Mouse (Mus musculus): ENCODE results near the gene Cped1. TPM values are rescaled to one million over a fixed set of nuclear protein-coding genes. Genes with fewer than 3 reads are reported as not detected.
"Not testable (repeated sequence)": the region's sequence is repeated elsewhere in the genome, so short reads cannot be mapped to it uniquely, and the experiment has no call there.

The Cped1 gene
- polyA plus RNA-seq, 2 experiments = 1.8 to 2.5 TPM

GRCm38 (mm10) chr6:22262519-22262918 is 276.8 kb downstream of the Cped1 start:
- H3K9ac ChIP-seq (replicated peaks) = no peak overlapping the region
- TF ChIP-seq EP300 (IDR thresholded peaks at IDR 0.05; ENCODE audit: low read depth) (no peak), CTCF (IDR thresholded peaks at IDR 0.05; ENCODE audit: low read depth) (no peak)
- no peak overlapping the region for H3K4me3 ChIP-seq (ENCODE audit: insufficient read depth in 1 of 2, low read depth in 2 of 2, low read length in 2 of 2)
- no peaks in the 10 kb centered on the region for H3K9me3 ChIP-seq (ENCODE audit: control insufficient read depth, low read length)
- DNase-seq (ENCODE audit: low read depth in 3 of 3, low spot score in 3 of 3) = no peak
- H3K4me2 ChIP-seq (ENCODE audit: low read depth) = no peak overlapping the region
- H3K27ac ChIP-seq = no peak overlapping the region
- no peaks in the 10 kb centered on the region for H3K36me3 ChIP-seq (replicated peaks; ENCODE audit: control insufficient read depth, insufficient read depth, low read depth)
- no peak for ATAC-seq (ENCODE audit: insufficient read depth)
- H3K27me3 ChIP-seq (ENCODE audit: control insufficient read depth, insufficient read depth, low read length) = no peaks in the 10 kb centered on the region
- no peaks in the 10 kb centered on the region for H3K4me1 ChIP-seq (replicated peaks; ENCODE audit: control insufficient read depth in 2 of 2, insufficient read depth in 2 of 2, low read length in 1 of 2)
- WGBS (ENCODE audit: insufficient replicate concordance) = 56% methylated on average over 4 of the region's 4 CpGs

- not testable (repeated sequence) for H3K9ac ChIP-seq (replicated peaks); ATAC-seq (ENCODE audit: insufficient read depth); H3K9me3 ChIP-seq (ENCODE audit: control insufficient read depth, low read length); H3K4me1 ChIP-seq (replicated peaks; ENCODE audit: control insufficient read depth in 2 of 2, insufficient read depth in 2 of 2, low read length in 1 of 2); H3K4me3 ChIP-seq (ENCODE audit: insufficient read depth in 1 of 2, low read depth in 2 of 2, low read length in 2 of 2); H3K4me2 ChIP-seq (ENCODE audit: low read depth); H3K27me3 ChIP-seq (ENCODE audit: control insufficient read depth, insufficient read depth, low read length); DNase-seq (ENCODE audit: low read depth in 3 of 3, low spot score in 3 of 3); H3K27ac ChIP-seq; H3K36me3 ChIP-seq (replicated peaks; ENCODE audit: control insufficient read depth, insufficient read depth, low read depth)
- whole genome bisulfite sequencing (ENCODE audit: insufficient replicate concordance) = 59% methylated on average over 8 of the region's 8 CpGs
These were observed 278.4 kb downstream of the Cped1 start for GRCm38 (mm10) chr6:22264094-22264493.

- no peak overlapping the region for H3K4me3 ChIP-seq (ENCODE audit: insufficient read depth in 1 of 2, low read depth in 2 of 2, low read length in 2 of 2)
- no peak overlapping the region for H3K4me2 ChIP-seq (ENCODE audit: low read depth)
- no peak overlapping the region for H3K27ac ChIP-seq
- no peak for DNase-seq (ENCODE audit: low read depth in 3 of 3, low spot score in 3 of 3)
- no peak overlapping the region for H3K9ac ChIP-seq (replicated peaks)
- no peak for TF ChIP-seq CTCF (IDR thresholded peaks at IDR 0.05; ENCODE audit: low read depth)
- TF ChIP-seq EP300 (IDR thresholded peaks at IDR 0.05; ENCODE audit: low read depth) = no peak
- no peaks in the 10 kb centered on the region for H3K4me1 ChIP-seq (replicated peaks; ENCODE audit: control insufficient read depth in 2 of 2, insufficient read depth in 2 of 2, low read length in 1 of 2)
- no peaks in the 10 kb centered on the region for H3K9me3 ChIP-seq (ENCODE audit: control insufficient read depth, low read length)
- no peaks in the 10 kb centered on the region for H3K36me3 ChIP-seq (replicated peaks; ENCODE audit: control insufficient read depth, insufficient read depth, low read depth)
- 55% methylated on average over 4 of the region's 4 CpGs for WGBS (ENCODE audit: insufficient replicate concordance)
- no peaks in the 10 kb centered on the region for H3K27me3 ChIP-seq (ENCODE audit: control insufficient read depth, insufficient read depth, low read length)
- ATAC-seq (ENCODE audit: insufficient read depth) = no peak
These were observed 280.3 kb downstream of the Cped1 start for GRCm38 (mm10) chr6:22266018-22266417.

GRCm38 (mm10) chr6:22267807-22268667 is 282.3 kb downstream of the Cped1 start:
- no peak overlapping the region for H3K4me2 ChIP-seq (ENCODE audit: low read depth)
- H3K4me1 ChIP-seq (replicated peaks; ENCODE audit: control insufficient read depth in 2 of 2, insufficient read depth in 2 of 2, low read length in 1 of 2) = no peaks in the 10 kb centered on the region
- 48% methylated on average over 5 of the region's 5 CpGs for WGBS (ENCODE audit: insufficient replicate concordance)
- TF ChIP-seq EP300 (IDR thresholded peaks at IDR 0.05; ENCODE audit: low read depth) (no peak), CTCF (IDR thresholded peaks at IDR 0.05; ENCODE audit: low read depth) (no peak)
- no peak for ATAC-seq (ENCODE audit: insufficient read depth)
- H3K9ac ChIP-seq (replicated peaks) = no peak overlapping the region
- DNase-seq (ENCODE audit: low read depth in 3 of 3, low spot score in 3 of 3) = no peak
- H3K27ac ChIP-seq = no peak overlapping the region
- no peaks in the 10 kb centered on the region for H3K27me3 ChIP-seq (ENCODE audit: control insufficient read depth, insufficient read depth, low read length)
- no peaks in the 10 kb centered on the region for H3K9me3 ChIP-seq (ENCODE audit: control insufficient read depth, low read length)
- H3K36me3 ChIP-seq (replicated peaks; ENCODE audit: control insufficient read depth, insufficient read depth, low read depth) = no peaks in the 10 kb centered on the region
- H3K4me3 ChIP-seq (ENCODE audit: insufficient read depth in 1 of 2, low read depth in 2 of 2, low read length in 2 of 2) = no peak overlapping the region

- Histone ChIP-seq H3K27me3 (ENCODE audit: control insufficient read depth, insufficient read depth, low read length) (no peaks in the 10 kb centered on the region), H3K36me3 (replicated peaks; ENCODE audit: control insufficient read depth, insufficient read depth, low read depth) (no peaks in the 10 kb centered on the region), H3K4me3 (ENCODE audit: insufficient read depth in 1 of 2, low read depth in 2 of 2, low read length in 2 of 2) (no peak overlapping the region), H3K4me2 (ENCODE audit: low read depth) (no peak overlapping the region), H3K4me1 (replicated peaks; ENCODE audit: control insufficient read depth in 2 of 2, insufficient read depth in 2 of 2, low read length in 1 of 2) (no peaks in the 10 kb centered on the region), H3K9me3 (ENCODE audit: control insufficient read depth, low read length) (no peaks in the 10 kb centered on the region), H3K27ac (no peak overlapping the region), H3K9ac (replicated peaks) (no peak overlapping the region)
- no peak for DNase-seq (ENCODE audit: low read depth in 3 of 3, low spot score in 3 of 3)
- ATAC-seq (ENCODE audit: insufficient read depth) = no peak
- no peak for TF ChIP-seq CTCF (IDR thresholded peaks at IDR 0.05; ENCODE audit: low read depth)
- no peak for TF ChIP-seq EP300 (IDR thresholded peaks at IDR 0.05; ENCODE audit: low read depth)
These were observed 283.0 kb downstream of the Cped1 start for GRCm38 (mm10) chr6:22268677-22269076.
